Mouse (Mus musculus) midbrain, embryonic 11.5 days (tissue): Measurements from ENCODE around the gene Tomm34. TPM values are rescaled to one million over a fixed set of nuclear protein-coding genes. Genes with fewer than 3 reads are reported as not detected.

ENCODE experiments used
- ATAC-seq: fragments of 200-750 bp; cut with Nextera tagmentation; 2 replicates; pipeline ENCODE4 v1.8.0; 2017; ENCODE audit warnings: moderate TSS enrichment, moderate library complexity; ENCODE audit not compliant: low FRiP score
- DNase-seq: peaks from one replicate; pipeline ENCODE4 v3.0.0; 2015; ENCODE audit warnings: low spot score; ENCODE audit errors: missing footprints
- H3K27ac ChIP-seq: fragments of 300-500 bp; sonication (generic); 2 replicates; pipeline ENCODE4 v1.5.1; 2014; ENCODE audit warnings: low read depth, low read length
- H3K27me3 ChIP-seq: fragments of 300-500 bp; sonication (generic); 2 replicates; pipeline ENCODE4 v1.6.1; 2014; ENCODE audit warnings: mild to moderate bottlenecking, low read length, moderate library complexity, mixed read lengths; ENCODE audit not compliant: control insufficient read depth, insufficient read depth
- H3K36me3 ChIP-seq: fragments of 300-500 bp; sonication (generic); 2 replicates; pipeline ENCODE4 v1.6.1; 2014; ENCODE audit warnings: mild to moderate bottlenecking, low read length, moderate library complexity, mixed read lengths; ENCODE audit not compliant: control insufficient read depth, insufficient read depth
- H3K4me1 ChIP-seq: fragments of 300-500 bp; sonication (generic); 2 replicates; pipeline ENCODE4 v1.6.1; 2014; ENCODE audit warnings: low read length; ENCODE audit not compliant: control insufficient read depth, insufficient read depth
- H3K4me2 ChIP-seq: fragments of 300-500 bp; sonication (generic); 2 replicates; pipeline ENCODE4 v1.6.1; 2014; ENCODE audit warnings: mild to moderate bottlenecking, moderate library complexity
- H3K4me3 ChIP-seq: fragments of 300-500 bp; sonication (generic); 2 replicates; pipeline ENCODE4 v1.5.1; 2014; ENCODE audit warnings: low read depth, low read length
- H3K9ac ChIP-seq: fragments of 300-500 bp; sonication (generic); 2 replicates; pipeline ENCODE4 v1.6.1; 2014; ENCODE audit warnings: low read length
- H3K9me3 ChIP-seq: fragments of 300-500 bp; sonication (generic); 2 replicates; pipeline ENCODE4 v1.6.1; 2016; ENCODE audit warnings: low read length; ENCODE audit not compliant: control insufficient read depth
- WGBS: fragments of 180-500 bp; shearing (Covaris S2); extraction: QIAGEN DNeasy Blood & Tissue Kit; methylation state at CpG from one replicate; pipeline ENCODE4 v1.1.7; 2014; 5-methylcytosine and 5-hydroxymethylcytosine counted together
- polyA plus RNA-seq: library from polyadenylated mRNA; unstranded; fragments of >200 nt; fragmentation: Nextera tagmentation; extraction: Ambion mirVana; gene quantifications from 2 replicates; pipeline ENCODE4 v1.2.1, GENCODE M21; 2014

Tomm34 gene
- 48.2 and 50.0 TPM in 2 replicates for polyA plus RNA-seq

GRCm38 (mm10) chr2:164070765-164071436 is at the start of gene Tomm34:
Tomm34 (minus strand) TSS chr2:164071169.
- H3K9me3 ChIP-seq: no peaks in the 10 kb centered on the region
- WGBS: 1% methylated on average over 54 of the region's 55 CpGs

GRCm38 (mm10) chr2:164119503-164119902 is 48.5 kb upstream of the Tomm34 start:
- Histone ChIP-seq H3K27me3 (no peaks in the 10 kb centered on the region), H3K4me2 (no peak overlapping the region), H3K4me3 (no peak overlapping the region), H3K9me3 (no peaks in the 10 kb centered on the region), H3K36me3 (0 out of 2 replicates have a peak, but pooled peaks cover 3% of the 10 kb centered on the region), H3K9ac (no peak overlapping the region), H3K27ac (no peak overlapping the region), H3K4me1 (no peaks in the 10 kb centered on the region)
- 96% methylated on average over 6 of the region's 6 CpGs for WGBS
- no peak for DNase-seq
- ATAC-seq: no peak

More at GRCm38 (mm10) chr2:164070765-164071436, at the start of gene Tomm34:
- Histone ChIP-seq H3K4me1 (peaks cover 20% of the 10 kb centered on the region), H3K27ac (peak within 1 kb of the TSS; percentile 45; the same call in 1 of the 2 replicates), H3K4me2 (peak within 1 kb of the TSS; percentile 83), H3K4me3 (peak within 1 kb of the TSS; percentile 93), H3K36me3 (no peaks in the 10 kb centered on the region), H3K9ac (peak within 1 kb of the TSS; percentile 82), H3K27me3 (no peaks in the 10 kb centered on the region)
- peak; percentile 100 for DNase-seq
- peak; percentile 97 for ATAC-seq

DNA sequence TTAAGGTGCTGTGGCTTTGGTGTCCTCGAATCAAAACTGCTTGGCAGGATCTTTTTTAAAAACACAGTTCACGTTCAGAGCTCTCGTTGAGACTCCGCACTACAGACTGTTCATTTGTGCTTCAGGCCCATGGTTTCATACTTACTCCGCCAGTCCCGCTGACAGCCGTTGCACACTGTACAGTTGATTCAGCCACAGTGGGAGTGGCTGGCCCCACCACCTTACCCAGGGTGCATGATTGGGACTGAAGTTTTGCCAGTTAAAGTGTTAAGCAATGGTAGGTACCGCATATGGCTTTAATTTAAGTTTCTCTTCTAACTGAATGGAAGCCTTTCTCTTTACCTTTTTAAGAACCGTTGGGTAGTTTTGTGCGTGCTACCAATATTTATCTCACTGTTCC is 44.6 kb upstream of the Tomm34 start:
- 90% methylated on average over 10 of the region's 10 CpGs for WGBS

GRCm38 (mm10) chr2:164114051-164114450 is 43.1 kb upstream of the Tomm34 start:
- H3K4me1 ChIP-seq: no peaks in the 10 kb centered on the region
- 91% methylated on average over 6 of the region's 6 CpGs for WGBS
- H3K4me2 ChIP-seq: no peak overlapping the region
- 0 out of 2 replicates have a peak, but pooled peaks cover 3% of the 10 kb centered on the region for H3K36me3 ChIP-seq
- no peaks in the 10 kb centered on the region for H3K9me3 ChIP-seq
- no peak for DNase-seq
- ATAC-seq: no peak
- no peaks in the 10 kb centered on the region for H3K27me3 ChIP-seq
- H3K27ac ChIP-seq: no peak overlapping the region
- H3K4me3 ChIP-seq: no peak overlapping the region
- H3K9ac ChIP-seq: no peak overlapping the region

More for the DNA sequence above, 44.6 kb upstream of the Tomm34 start:
- ATAC-seq (no peak), DNase-seq (no peak)
- H3K4me2 ChIP-seq: no peak overlapping the region
- 0 out of 2 replicates have a peak, but pooled peaks cover 3% of the 10 kb centered on the region for H3K36me3 ChIP-seq
- H3K4me1 ChIP-seq: no peaks in the 10 kb centered on the region
- H3K9ac ChIP-seq: no peak overlapping the region
- no peak overlapping the region for H3K27ac ChIP-seq
- H3K9me3 ChIP-seq: no peaks in the 10 kb centered on the region
- no peaks in the 10 kb centered on the region for H3K27me3 ChIP-seq
- H3K4me3 ChIP-seq: no peak overlapping the region

GRCm38 (mm10) chr2:164111546-164111945 is 40.6 kb upstream of the Tomm34 start:
- Histone ChIP-seq H3K4me1 (peaks cover 9% of the 10 kb centered on the region), H3K9me3 (no peaks in the 10 kb centered on the region), H3K27ac (no peak overlapping the region), H3K4me3 (no peak overlapping the region), H3K27me3 (no peaks in the 10 kb centered on the region), H3K9ac (no peak overlapping the region), H3K36me3 (no peaks in the 10 kb centered on the region), H3K4me2 (no peak overlapping the region)
- DNase-seq (no peak), ATAC-seq (no peak)
- WGBS: 92% methylated on average over 8 of the region's 8 CpGs

DNA sequence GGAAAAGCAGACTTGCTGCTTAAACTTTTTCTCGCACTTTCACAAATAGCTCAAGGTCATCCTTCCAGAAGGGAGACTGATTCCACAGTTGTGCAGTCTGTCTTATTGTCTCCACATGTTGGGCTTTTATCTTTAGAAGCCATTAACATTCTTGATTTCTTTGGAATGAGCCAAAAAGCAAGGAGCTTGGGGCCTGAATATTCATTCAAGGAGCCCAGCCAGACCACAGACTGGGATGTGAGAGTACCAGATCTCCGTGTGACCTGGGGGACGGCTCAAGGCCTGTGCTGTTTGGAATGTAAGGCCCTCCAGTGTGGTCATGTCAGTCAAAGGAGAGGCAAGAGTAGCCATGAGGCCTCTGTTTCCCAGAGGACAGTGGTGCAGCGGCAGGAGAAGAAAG is 37.5 kb upstream of the Tomm34 start:
- no peak overlapping the region for H3K9ac ChIP-seq
- no peaks in the 10 kb centered on the region for H3K27me3 ChIP-seq
- H3K4me3 ChIP-seq: no peak overlapping the region
- no peak for DNase-seq
- peaks cover 9% of the 10 kb centered on the region for H3K4me1 ChIP-seq
- H3K36me3 ChIP-seq: no peaks in the 10 kb centered on the region
- no peaks in the 10 kb centered on the region for H3K9me3 ChIP-seq
- no peak for ATAC-seq
- H3K4me2 ChIP-seq: no peak overlapping the region
- no peak overlapping the region for H3K27ac ChIP-seq
- WGBS: 53% methylated on average over 4 of the region's 4 CpGs

GRCm38 (mm10) chr2:164107125-164107874 is 36.3 kb upstream of the Tomm34 start:
- 66% methylated on average over 16 of the region's 16 CpGs for WGBS
- Histone ChIP-seq H3K36me3 (0 out of 2 replicates have a peak, but pooled peaks cover 2% of the 10 kb centered on the region), H3K27ac (no peak overlapping the region)

DNA sequence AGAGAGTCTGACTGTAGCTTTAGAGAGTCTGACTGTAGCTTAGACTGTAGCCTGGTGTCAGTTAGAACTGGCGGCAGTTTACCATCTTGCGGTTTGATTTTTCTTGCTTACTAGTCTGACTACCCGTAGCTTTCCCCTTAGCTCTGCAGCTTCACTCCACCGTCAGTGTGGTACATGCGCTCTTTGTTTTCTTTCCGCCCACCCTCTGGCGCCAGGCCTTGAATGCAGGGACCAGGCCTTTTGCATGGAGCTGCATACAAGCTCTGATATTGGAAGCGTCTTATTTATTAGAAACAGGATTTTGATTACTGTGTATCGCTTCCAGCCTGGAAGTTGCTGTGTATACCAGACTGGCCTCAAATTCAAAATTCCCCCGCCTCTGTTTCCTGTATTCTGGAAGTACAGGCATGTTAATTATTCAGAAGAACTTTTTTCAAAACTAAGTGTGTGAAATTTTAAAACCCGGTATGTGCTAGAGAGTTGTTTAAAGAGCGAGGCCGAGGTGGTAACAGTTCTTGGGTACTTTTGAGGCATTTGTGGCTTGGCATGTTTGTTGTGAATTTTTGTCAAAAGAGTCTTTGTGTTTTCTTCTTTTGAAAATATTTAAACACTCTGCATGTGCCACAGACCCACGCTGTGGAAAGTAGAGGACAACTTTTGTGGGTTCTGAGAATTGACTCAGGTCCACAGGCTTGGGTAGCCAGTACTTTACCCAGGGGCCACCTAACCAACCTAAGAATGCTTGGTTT is 35.5 kb upstream of the Tomm34 start:
- Histone ChIP-seq H3K36me3 (0 out of 2 replicates have a peak, but pooled peaks cover 4% of the 10 kb centered on the region), H3K27me3 (no peaks in the 10 kb centered on the region), H3K4me3 (no peak overlapping the region), H3K9me3 (no peaks in the 10 kb centered on the region), H3K9ac (no peak overlapping the region), H3K4me1 (peaks cover 9% of the 10 kb centered on the region), H3K4me2 (no peak overlapping the region), H3K27ac (no peak overlapping the region)
- no peak for ATAC-seq
- WGBS: 91% methylated on average over 14 of the region's 14 CpGs
- no peak for DNase-seq

More at GRCm38 (mm10) chr2:164107125-164107874, 36.3 kb upstream of the Tomm34 start:
- ATAC-seq (no peak), DNase-seq (no peak)
- Histone ChIP-seq H3K4me2 (no peak overlapping the region), H3K4me3 (no peak overlapping the region), H3K27me3 (no peaks in the 10 kb centered on the region), H3K4me1 (peaks cover 9% of the 10 kb centered on the region), H3K9me3 (no peaks in the 10 kb centered on the region), H3K9ac (no peak overlapping the region)
